Mouse (Mus musculus) gonadal fat pad, adult 2 months (tissue): ENCODE measurements around the gene Ednrb. TPM values are rescaled to one million over a fixed set of nuclear protein-coding genes. Genes with fewer than 3 reads are reported as not detected.

Experiments used
- DNase-seq: peaks from one replicate; pipeline ENCODE4 v3.0.0-alpha.2; 2012; ENCODE audit warnings: low read depth
- polyA plus RNA-seq: library from polyadenylated mRNA; depleted of rRNA; stranded (reverse); fragments of >200 nt; gene quantifications from 2 replicates; pipeline ENCODE4 v1.2.3, GENCODE M21; 2012; rRNA removed

The Ednrb gene
- 8.2 and 10.0 TPM in 2 replicates for polyA plus RNA-seq

GRCm38 (mm10) chr14:103844011-103844549 is at the start of gene Ednrb:
TSS of gene Ednrb (minus strand) at chr14:103844402.
- DNase-seq, result no peak

DNA sequence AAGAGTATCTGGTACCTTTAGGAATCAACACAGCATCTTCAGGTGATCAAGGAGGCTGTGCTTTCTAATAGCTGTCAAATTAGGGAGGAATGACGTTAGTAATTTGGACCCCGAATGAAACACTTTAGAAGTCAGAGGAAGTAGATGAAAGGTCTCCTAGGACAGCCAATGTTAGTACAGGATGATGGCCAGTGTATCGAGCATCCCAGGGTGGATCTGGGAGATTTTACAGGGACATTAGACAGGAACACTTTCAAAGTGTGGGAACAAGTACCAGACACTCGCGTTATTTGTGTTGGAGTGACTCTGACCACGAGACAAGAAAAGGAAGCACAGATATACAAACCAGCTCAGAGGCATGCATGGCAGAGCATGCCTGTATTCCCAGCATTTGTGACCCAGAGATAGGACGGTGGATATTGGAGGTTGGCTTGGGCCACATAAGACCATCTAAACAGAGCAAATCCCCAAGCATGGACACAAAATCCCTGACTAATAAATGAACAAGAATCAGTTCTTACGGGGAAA is 48.3 kb upstream of the Ednrb start:
- DNase-seq, result no peak

- DNase-seq, result no peak
These were observed 46.6 kb upstream of the Ednrb start for GRCm38 (mm10) chr14:103890761-103891160.

- DNase-seq, result no peak
These were observed 40.8 kb upstream of the Ednrb start for GRCm38 (mm10) chr14:103884892-103885575.

DNA sequence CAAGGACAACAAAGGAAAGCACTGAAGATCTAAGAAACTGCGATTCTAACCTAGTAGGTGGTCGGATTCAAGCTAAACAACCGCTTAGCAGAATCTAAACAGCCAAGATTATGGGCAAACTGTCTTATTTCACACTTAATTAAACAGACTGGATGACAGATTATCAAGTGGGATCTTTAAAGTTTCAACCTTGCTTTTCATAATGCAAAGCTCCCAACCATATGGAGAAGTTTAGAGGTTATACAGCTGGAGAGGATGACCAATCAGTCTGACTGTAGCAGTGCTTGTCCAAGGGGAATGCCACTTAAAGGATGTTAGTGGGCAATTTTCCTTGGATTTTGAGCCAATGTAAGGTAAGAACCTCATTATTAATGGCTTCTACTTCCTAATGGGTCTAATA is 38.7 kb upstream of the Ednrb start:
- no peak for DNase-seq

DNA sequence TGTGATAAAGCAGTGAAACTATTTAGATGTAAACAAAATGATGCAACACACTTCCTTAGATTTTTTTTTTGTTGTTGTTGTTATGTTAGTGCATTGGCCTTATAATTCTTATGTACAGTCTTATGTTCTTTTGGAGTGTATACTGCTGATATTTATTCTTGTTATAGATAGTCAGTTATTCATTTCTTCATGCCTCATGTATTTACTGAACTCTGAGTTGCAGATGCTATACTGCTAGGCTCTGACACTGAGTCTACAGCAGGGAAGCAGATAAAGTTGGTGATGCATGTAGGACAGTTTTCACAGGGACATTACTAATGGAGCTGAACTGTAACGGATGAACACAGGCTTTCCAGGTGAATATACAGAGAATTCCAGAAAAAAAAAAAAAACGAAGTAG is 32.9 kb upstream of the Ednrb start:
- no peak for DNase-seq

DNA sequence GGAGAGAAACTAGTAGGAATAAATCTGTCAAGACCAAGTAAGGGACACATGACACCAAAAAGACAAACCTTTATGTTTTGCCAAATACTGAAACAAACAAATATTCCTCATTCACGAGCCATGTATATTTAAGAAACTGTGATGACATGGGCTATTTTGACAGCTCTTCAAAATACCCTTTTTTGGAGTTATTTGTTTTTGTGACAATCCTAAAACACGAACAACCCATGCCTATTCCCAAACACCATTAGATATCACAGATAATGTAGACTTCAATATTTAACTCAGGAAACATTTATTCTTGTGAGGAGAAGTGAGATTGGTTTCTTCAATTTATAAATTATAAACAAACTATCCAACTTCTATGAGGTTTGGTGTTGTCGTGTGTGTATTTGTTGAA is 32.4 kb upstream of the Ednrb start:
- no peak for DNase-seq

GRCm38 (mm10) chr14:103866636-103867035 is 22.4 kb upstream of the Ednrb start:
- no peak for DNase-seq

DNA sequence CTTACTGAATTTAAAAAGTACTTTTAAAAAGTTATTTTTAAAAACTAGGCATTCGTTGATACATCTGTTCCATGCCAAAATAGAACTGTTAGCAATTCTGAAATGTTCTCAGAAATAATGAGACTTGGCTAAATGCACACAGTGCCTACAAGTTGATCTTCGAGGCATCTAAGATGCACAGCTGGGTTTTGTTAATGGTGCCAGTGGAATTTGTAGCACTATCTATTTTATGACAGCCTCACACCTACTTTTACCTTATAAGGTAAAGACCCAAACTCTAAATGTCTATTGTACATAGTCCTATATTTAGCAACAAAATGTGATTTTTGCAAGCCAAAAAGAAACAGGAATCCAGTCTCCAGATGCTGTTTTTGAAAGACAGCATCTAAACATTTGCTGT is 21.0 kb upstream of the Ednrb start:
- DNase-seq, result no peak

DNA sequence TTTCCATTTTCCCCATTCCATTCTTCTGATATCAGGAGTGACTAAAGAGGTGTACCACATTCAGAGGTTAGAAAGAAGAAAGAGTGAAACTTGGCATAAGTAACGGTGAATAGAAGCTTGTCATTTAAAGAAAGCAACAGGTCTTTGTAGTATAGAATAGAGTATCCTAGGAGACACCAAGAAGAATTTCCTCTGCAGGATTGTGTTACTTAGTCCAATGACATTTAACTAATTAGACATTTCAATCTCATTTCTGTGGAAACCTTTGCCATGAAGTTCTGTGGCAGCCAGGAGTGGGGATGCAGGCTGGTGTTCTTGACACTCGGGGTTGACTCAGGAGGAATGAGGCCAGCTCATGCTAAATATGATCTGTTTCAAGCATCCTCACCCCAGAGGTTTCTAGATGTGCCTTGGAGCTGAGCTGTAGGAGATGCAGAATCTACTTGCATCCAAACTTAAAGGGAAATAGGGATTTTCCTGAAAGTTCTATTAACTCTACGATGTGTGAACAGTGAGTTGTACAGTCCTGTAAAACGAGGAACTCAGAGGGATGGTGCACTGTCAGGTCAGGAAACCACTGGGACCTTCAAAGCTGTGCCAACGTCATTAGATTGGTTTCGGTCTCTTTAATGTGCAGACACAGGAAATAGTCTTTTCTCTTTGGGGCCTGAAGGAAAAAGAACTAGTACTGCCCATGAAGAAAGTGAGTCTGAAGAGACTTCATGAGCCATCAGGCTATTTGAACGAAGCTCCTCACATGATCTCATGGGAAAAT is 6.1 kb upstream of the Ednrb start:
- no peak for DNase-seq

DNA sequence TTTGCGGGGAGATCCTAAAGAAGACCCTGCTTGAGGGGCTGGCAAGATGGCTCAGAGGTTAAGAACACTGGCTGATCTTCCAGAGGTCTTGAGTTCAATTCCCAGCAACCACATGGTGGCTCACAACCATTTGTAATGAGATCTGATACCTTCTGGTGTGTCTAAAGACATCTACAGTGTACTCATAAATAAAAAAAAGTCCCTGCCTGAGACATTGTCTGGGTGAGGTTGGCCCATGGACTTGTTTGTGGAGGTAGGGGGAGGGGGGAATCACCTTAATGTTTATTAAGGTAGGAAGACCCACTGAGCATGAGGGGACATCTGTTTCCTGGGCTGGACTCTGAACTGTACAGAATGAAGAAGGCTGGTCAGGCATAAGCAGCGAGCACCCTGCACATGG is 1.5 kb upstream of the Ednrb start:
- no peak for DNase-seq

DNA sequence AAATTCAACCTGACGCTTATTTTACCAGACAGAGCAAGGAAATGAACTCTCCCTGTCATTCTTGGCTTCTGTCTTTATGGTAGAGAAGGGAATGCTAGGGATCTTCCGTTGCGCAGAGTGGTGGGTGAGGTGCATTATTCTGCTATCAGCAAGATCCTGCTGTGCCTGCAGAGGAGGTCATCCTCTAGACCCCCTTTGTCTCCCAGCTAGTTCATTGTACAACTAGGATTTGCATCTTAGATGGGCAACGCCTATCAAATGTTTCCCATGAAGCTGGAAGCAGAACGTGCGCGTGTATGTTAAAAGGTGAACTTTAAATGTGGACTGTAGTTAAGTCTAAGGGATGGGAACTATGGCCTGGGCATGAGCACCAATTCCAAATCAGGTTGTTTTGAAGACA is 742 bp upstream of the Ednrb start:
- no peak for DNase-seq

DNA sequence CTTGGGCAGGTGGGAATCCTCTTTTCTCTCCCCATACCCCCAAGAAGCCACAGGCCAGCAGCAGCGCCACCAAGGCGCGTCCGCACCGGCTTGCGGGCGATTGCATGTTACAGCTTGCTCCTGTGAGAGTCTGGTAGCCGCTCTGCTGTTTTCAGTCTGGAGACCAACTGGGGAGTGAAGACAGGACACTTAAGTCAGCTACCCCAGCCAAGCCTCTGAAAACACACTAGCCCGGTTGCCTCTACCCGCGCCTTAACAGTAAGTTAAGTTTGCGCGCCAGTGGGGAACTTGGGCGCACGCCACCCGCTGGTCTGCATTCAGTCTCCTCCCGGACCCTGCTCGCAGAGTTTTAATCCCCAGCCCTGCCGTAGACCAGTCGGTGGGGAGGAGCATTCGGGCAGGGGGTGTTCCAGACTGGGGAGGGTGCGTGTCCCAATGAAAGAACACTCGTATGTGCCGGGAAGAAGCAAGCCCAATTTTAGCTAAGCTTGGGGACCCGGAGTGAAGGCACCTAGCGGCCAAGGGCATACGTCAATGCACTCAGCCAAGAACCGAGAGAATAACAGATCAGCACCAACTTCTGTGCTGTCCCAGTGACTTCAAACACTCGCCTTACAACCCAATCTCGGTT is 716 bp downstream of the Ednrb start:
- DNase-seq, result no peak

- no peak for DNase-seq
These were observed 1.3 kb downstream of the Ednrb start for GRCm38 (mm10) chr14:103842896-103843295.

DNA sequence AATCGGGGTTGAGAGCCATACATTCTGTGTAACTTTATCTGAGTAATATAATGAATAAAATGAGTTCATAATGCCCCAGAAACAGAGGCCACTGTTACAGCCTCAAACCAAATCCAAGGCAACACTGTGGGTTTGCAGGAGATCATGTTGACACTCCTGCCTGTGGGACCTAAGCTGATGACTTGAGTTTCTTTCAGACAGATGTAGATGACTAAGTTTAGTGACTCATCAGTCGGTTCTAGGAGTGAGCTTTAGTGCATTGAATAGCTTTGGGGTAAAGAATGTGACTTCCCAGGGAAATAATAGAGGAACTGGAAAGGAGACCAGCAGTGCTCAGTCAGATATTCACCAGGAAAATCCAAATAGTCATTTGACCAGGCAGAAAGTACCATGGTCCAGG is 3.8 kb downstream of the Ednrb start:
- DNase-seq, result no peak

GRCm38 (mm10) chr14:103838887-103839286 is 5.3 kb downstream of the Ednrb start:
- no peak for DNase-seq

- DNase-seq, result no peak
These were observed 9.6 kb downstream of the Ednrb start for GRCm38 (mm10) chr14:103834589-103834988.

DNA sequence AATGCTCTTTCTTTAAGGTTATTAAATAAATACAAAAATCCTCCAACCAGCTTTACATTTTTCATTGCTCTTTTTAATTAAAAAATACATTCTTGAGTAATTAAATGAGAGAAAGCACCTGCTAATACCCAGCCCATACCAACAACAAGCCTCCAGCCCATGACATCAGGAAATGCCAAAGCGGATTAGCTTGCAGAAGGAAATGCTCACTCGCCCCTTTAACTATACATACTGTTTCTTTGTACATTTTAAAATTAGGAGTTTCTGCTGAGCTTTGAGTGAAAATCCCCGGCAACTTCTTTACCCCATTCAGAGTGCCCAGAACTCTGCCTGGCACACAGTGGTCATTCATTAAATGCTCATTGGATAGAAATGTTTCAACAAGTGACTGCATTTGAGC is 10.1 kb downstream of the Ednrb start:
- no peak for DNase-seq

GRCm38 (mm10) chr14:103832472-103832871 is 11.7 kb downstream of the Ednrb start:
- no peak for DNase-seq

- DNase-seq, result no peak
These were observed 13.2 kb downstream of the Ednrb start for GRCm38 (mm10) chr14:103831007-103831406.

- no peak for DNase-seq
These were observed 17.9 kb downstream of the Ednrb start for GRCm38 (mm10) chr14:103826343-103826742.

GRCm38 (mm10) chr14:103825934-103826333 is 18.3 kb downstream of the Ednrb start:
- DNase-seq, result no peak
